Mouse (Mus musculus): Measurements from ENCODE around the gene Vmn2r70. TPM values are rescaled to one million over a fixed set of nuclear protein-coding genes. Genes with fewer than 3 reads are reported as not detected.

Gene Vmn2r70
- not detected for polyA plus RNA-seq (2014; fragmentation: Illumina TruSeq; extraction: RNeasy Lipid Tissue Mini Kit (QIAGEN cat#74804); ENCODE audit: low read depth, low replicate concordance)

DNA sequence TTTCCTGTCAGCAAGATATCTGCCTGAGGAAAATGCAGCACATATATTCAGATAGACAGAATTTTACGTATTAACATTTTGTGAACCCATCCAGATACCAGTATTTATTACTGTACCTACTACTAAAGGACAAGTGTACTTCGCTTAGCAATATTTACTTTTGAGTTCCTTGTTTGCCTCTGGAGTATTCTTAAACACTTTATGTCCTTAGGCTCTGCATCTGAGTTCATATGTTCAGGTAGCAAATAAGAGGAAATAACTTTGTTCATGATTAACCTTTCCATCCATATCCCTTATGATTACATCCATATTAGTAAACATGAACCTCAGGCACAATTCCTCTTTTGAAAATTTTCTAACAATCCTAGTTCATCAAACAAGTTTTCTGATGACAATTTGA is at the start of gene Vmn2r70:
Gene Vmn2r70 (minus strand): TSS at position 101 of the 400 bp plus-strand sequence.

DNA sequence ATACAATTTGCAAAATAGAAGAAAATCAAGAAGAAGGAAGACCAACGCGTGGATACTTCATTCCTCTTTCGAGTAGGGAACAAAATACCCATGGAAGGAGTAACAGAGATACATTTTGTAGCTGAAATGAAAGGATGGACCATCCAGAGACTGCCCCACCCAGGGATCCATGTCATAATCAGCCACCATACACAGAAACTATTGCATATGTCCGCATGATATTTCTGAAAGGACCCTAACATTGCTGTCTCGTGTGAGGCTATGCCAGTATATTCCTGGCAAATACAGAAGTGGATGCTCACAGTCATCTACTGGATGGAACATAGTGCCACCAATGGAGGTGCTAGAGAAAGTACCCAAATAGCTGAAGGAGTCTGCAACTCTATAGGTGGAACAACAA is 6.2 kb downstream of the Vmn2r70 start, which contains the start of gene Vmn2r71:
Gene Vmn2r71 (plus strand): TSS at position 301 of the 400 bp plus-strand sequence.

Other genes starting within 250 kb of the Vmn2r70 start
- 0.36 TPM for gene Vmn2r69, start 153.3 kb downstream of the Vmn2r70 start, polyA plus RNA-seq (2014; fragmentation: Illumina TruSeq; extraction: RNeasy Lipid Tissue Mini Kit (QIAGEN cat#74804); ENCODE audit: low read depth, low replicate concordance)
- 1.9 TPM for gene Vmn2r71, start 6.1 kb downstream of the Vmn2r70 start, polyA plus RNA-seq (2014; fragmentation: Illumina TruSeq; extraction: RNeasy Lipid Tissue Mini Kit (QIAGEN cat#74804); ENCODE audit: low read depth, low replicate concordance)
- gene Vmn2r72, start 185.9 kb upstream of the Vmn2r70 start, polyA plus RNA-seq (2014; fragmentation: Illumina TruSeq; extraction: RNeasy Lipid Tissue Mini Kit (QIAGEN cat#74804); ENCODE audit: low read depth, low replicate concordance): not detected

All from testis, adult 10 weeks (tissue).